ENCODE assay signal across 9 mouse cellular contexts in genomic region chr17:87178596-87179590, GRCm38 (mm10).
DNase-seq lines count a peak whose midpoint lies in the region; ATAC-seq lines count a peak whose summit lies in the region.
"Had no signal": no experiment of that assay in that cellular context is flagged by ENCODE, and none has a peak within 500 bp of the region (broad histone marks: within the 10 kb centered on the region; RNA-seq: fewer than 3 reads in every experiment).

No protein-coding gene starts in this region.

- WGBS in heart, embryonic 15.5 days, result 35% methylated on average over 16 of the region's 16 CpGs
- 36% methylated on average over 16 of the region's 16 CpGs for WGBS in neural tube, embryonic 15.5 days

- peaks cover 43% of the 10 kb centered on the region for H3K4me1 ChIP-seq in heart, embryonic 15.5 days (replicated peaks)
- peaks cover 8% of the 10 kb centered on the region; the same call in 1 of the 2 replicates for H3K4me1 ChIP-seq in neural tube, embryonic 15.5 days

- H3K4me3 ChIP-seq in heart, embryonic 15.5 days, result no peak overlapping the region
- no peak overlapping the region for H3K4me3 ChIP-seq in neural tube, embryonic 15.5 days (replicated peaks)

- peak overlapping the region; percentile 10; the same call in 1 of the 2 replicates for H3K4me2 ChIP-seq in heart, embryonic 15.5 days
- H3K4me2 ChIP-seq in neural tube, embryonic 15.5 days, result no peak overlapping the region
- H3K4me2 ChIP-seq: lung, embryonic 14.5 days had no signal

- no peaks in the 10 kb centered on the region for H3K9me3 ChIP-seq in heart, embryonic 15.5 days (replicated peaks)
- no peaks in the 10 kb centered on the region for H3K9me3 ChIP-seq in neural tube, embryonic 15.5 days (replicated peaks)

- ATAC-seq in heart, embryonic 15.5 days (replicated peaks; ENCODE audit: insufficient number of reproducible peaks, insufficient read depth, low FRiP score, low read depth), result peak; percentile 42; the same call in 1 of the 2 replicates
- ATAC-seq in neural tube, embryonic 15.5 days (ENCODE audit: low FRiP score), result no peak

- no peaks in the 10 kb centered on the region for H3K36me3 ChIP-seq in heart, embryonic 15.5 days
- H3K36me3 ChIP-seq in neural tube, embryonic 15.5 days, result no peaks in the 10 kb centered on the region

- no peaks in the 10 kb centered on the region for H3K27me3 ChIP-seq in heart, embryonic 15.5 days
- no peaks in the 10 kb centered on the region for H3K27me3 ChIP-seq in neural tube, embryonic 15.5 days (replicated peaks)

- H3K9ac ChIP-seq in heart, embryonic 15.5 days, result no peak overlapping the region
- H3K9ac ChIP-seq in neural tube, embryonic 15.5 days (replicated peaks), result no peak overlapping the region
- H3K9ac ChIP-seq: lung, embryonic 14.5 days had no signal

- DNase-seq in lung, postnatal 36 days, result peak; percentile 45
- DNase-seq in lung, postnatal 4 days, result no peak
- peak; percentile 59 to 62 for DNase-seq in cerebellum, postnatal 36 days
- DNase-seq in retina, embryonic 14.5 days (ENCODE audit: low spot score), result peak; percentile 47
- DNase-seq in B cell, adult 2 months, result no peak
- no peak for DNase-seq in adrenal gland, adult 8-10 months
- DNase-seq: lung, embryonic 14.5 days had no signal

- H3K27ac ChIP-seq in heart, embryonic 15.5 days, result peak overlapping the region; percentile 58
- no peak overlapping the region for H3K27ac ChIP-seq in neural tube, embryonic 15.5 days (replicated peaks)

Comparison
In these comparisons a context has a peak if more than half of its experiments do, and no peak if none do; other contexts are left out.
1. DNase-seq: peak in lung, postnatal 36 days (single experiment), cerebellum, postnatal 36 days (2 of 2) and retina, embryonic 14.5 days (single experiment); none in lung, postnatal 4 days (0 of 2), B cell, adult 2 months (0 of 2) and adrenal gland, adult 8-10 months (single experiment).